Mouse (Mus musculus): Measurements from ENCODE around the gene Cdk2.
"Not testable (repeated sequence)": the region's sequence is repeated elsewhere in the genome, so short reads cannot be mapped to it uniquely, and the experiment has no call there.

Cdk2 gene

GRCm38 (mm10) chr10:128704491-128705316 lies at the start of gene Cdk2:
TSS of gene Cdk2 (minus strand) at chr10:128705031.
- DNase-seq (ENCODE audit: low spot score in 2 of 2) = peak; percentile 92 to 94

GRCm38 (mm10) chr10:128748252-128748864 lies 43.5 kb upstream of the Cdk2 start:
- DNase-seq (ENCODE audit: low spot score in 2 of 2) = peak; percentile 62 to 66

DNA sequence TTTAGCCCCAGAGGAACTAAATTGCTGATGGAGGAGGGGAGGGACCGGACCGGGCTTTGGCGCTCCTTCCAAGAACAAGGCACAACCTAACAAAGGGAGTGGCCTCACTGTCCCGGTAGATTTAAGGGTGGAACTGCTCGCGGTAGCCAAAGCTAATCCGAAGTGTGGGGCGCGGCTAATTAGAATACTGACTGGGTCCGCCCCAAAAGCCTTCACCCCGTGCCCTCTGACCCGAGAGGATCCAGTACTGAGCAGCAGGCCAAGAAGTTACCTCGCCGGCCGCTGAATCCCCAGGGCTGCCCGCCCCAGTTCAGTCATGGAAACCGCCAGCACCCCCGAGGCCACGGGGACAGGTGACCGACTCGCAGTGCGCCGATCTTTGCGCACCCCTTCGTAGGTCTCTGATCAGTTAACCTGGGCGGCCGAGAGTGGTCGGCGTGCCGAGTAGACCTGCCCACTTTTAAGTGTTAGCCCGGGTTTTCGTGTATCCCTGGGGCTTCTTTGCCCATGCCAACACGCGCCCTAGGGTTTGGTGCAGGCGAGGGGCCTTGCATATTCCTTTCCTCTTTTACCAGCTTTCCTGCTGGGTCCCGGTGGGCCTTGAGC lies 42.9 kb upstream of the Cdk2 start, which contains the start of gene Pym1:
Gene Pym1, plus strand, starts transcription at position 244 of the 606 bp plus-strand sequence.
- DNase-seq (ENCODE audit: low spot score in 2 of 2) = peak; percentile 80 to 90

GRCm38 (mm10) chr10:128746972-128747645 lies 42.3 kb upstream of the Cdk2 start:
- DNase-seq (ENCODE audit: low spot score in 2 of 2) = no peak

- DNase-seq (ENCODE audit: low spot score in 2 of 2) = no peak
Observed at GRCm38 (mm10) chr10:128745946-128746613, 41.2 kb upstream of the Cdk2 start.

GRCm38 (mm10) chr10:128744680-128745601 lies 40.1 kb upstream of the Cdk2 start, which contains the start of gene Dgka:
TSS of gene Dgka (minus strand) at chr10:128744855.
- peak in 1 of 2 experiments; percentile 13 for DNase-seq (ENCODE audit: low spot score in 2 of 2)

GRCm38 (mm10) chr10:128744211-128744610 lies 39.4 kb upstream of the Cdk2 start:
- no peak for DNase-seq (ENCODE audit: low spot score in 2 of 2)

- peak; percentile 66 to 70 for DNase-seq (ENCODE audit: low spot score in 2 of 2)
Observed at GRCm38 (mm10) chr10:128743791-128744191, 39.0 kb upstream of the Cdk2 start.

- no peak for DNase-seq (ENCODE audit: low spot score in 2 of 2)
Observed at GRCm38 (mm10) chr10:128743235-128743634, 38.4 kb upstream of the Cdk2 start.

- DNase-seq (ENCODE audit: low spot score in 2 of 2) = peak; percentile 35 to 39
Observed at GRCm38 (mm10) chr10:128742616-128743015, 37.8 kb upstream of the Cdk2 start.

- no peak for DNase-seq (ENCODE audit: low spot score in 2 of 2)
Observed at GRCm38 (mm10) chr10:128740296-128740695, 35.5 kb upstream of the Cdk2 start.

DNA sequence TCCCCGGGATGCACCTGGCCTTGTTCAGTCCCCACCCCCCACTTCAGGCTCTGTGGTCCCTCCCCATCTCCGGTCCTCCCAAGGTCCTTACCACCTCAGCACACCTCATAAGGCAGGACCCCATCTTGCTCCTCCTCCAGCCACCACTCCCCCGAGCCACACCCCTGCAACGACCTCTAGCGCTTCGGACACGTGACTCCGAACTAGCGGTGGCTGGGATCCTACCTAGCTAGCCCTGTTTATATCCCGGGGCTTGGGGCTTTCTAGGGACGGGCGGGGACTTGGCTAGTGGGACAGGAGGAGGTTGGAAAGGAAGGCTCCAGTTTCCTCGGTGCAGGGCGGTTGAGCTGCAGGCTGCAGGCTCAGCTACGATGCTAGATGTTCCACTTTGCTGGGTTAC lies 32.6 kb upstream of the Cdk2 start:
- DNase-seq (ENCODE audit: low spot score in 2 of 2) = no peak

DNA sequence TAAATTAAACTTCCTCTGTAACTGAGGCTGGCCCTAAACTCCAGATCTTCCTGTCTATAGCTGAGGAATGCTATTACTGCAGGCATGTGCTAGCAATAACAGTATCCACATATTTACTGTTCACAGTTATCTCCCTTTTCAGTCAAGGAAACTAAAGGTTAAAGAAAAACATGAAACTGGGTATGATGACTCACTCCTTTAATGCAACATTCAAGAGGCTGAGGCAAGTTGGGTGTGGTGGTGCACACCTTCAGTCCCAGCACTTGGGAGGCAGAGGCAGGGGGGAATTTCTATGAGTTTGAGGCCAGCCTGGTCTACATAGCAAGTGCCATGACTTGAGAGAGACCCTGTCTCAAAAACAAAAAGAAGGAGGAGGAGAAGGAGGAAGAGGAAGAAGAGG lies 27.2 kb upstream of the Cdk2 start:
- no peak for DNase-seq (ENCODE audit: low spot score in 2 of 2)

DNA sequence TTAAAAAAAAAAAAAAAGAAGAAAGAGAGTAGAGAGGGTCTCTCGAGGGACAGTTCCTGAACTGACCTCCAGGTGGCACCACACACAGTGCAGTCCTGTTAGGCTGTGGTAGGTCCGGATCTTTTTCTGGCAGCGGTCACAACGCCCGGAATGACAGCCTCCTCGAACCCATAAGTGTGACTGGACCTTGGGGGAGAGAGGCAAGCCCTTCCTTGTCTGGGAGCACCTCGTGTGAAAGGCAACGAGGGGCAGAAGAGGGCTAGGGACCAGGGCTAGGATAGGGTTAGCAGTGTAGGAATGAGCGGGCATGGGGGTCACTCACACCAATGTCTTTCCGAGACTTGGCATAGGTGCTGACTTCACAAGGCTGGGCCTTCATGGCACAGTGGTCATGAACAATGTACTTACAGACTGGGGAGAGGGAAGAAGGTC lies 26.2 kb upstream of the Cdk2 start:
- peak; percentile 54 to 61 for DNase-seq (ENCODE audit: low spot score in 2 of 2)

DNA sequence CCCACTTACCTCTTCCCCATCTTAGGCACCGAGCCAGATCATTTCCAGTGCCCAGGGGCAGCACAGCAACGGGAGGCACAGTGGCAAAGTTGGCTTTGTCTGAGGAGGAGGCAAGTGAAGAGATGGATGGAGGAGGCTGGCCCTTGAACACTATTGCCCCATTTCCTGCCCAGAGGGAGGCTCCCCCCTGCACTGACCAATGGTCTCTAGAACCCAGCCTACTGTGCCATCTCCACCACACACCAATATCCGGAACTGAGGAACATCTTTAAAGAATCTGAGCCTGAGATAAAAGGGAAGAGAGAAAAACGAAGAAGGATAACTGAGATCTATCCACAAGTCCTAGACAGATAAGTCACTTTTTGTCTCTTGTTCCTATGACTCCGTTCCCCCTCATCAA lies 23.2 kb upstream of the Cdk2 start:
- no peak for DNase-seq (ENCODE audit: low spot score in 2 of 2)

DNA sequence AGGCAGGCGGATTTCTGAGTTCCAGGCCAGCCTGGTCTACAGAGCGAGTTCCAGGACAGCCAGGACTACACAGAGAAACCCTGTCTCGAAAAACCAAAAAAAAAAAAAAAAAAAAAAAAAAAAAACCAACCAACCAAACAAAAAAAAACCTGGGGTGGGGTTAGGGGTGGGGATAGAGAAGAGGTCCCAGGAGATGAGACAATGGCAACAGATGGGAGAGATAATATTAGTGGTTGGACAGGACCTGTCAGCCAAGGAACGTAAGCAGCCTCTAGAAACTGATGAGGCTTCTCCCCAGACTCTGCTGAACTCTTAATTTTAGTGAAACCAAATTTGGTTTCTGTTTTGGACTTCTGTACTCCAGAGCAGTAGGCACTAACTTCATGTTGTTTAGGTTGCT lies 20.6 kb upstream of the Cdk2 start:
- not testable (repeated sequence) for DNase-seq (ENCODE audit: low spot score in 2 of 2)

- DNase-seq (ENCODE audit: low spot score in 2 of 2) = no peak
Observed at GRCm38 (mm10) chr10:128715559-128716537, 11.0 kb upstream of the Cdk2 start.

GRCm38 (mm10) chr10:128711318-128711717 lies 6.5 kb upstream of the Cdk2 start:
- DNase-seq (ENCODE audit: low spot score in 2 of 2) = not testable (repeated sequence)

DNA sequence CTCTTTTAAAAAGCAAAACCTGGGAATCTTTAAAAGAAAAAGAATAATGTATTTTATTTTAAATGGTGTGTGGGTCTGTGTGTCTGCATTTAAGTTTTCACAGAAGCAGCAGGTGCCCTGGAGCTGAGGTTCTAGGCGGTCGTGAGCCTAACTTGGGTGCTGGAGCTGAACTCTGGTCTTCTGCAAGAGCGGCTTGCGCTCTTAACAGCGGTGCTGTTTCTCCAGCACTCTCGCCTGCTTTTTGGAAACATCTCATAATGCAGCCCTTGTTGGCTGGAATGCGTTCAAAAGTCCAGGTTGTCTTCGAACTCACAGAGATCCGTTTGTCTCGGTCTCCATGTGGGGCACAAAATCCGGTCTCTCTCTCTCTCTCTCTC lies 474 bp upstream of the Cdk2 start:
- no peak for DNase-seq (ENCODE audit: low spot score in 2 of 2)

Data from urinary bladder, postnatal 36 days (tissue).